Mouse (Mus musculus): ENCODE data around the gene Donson.

DNA sequence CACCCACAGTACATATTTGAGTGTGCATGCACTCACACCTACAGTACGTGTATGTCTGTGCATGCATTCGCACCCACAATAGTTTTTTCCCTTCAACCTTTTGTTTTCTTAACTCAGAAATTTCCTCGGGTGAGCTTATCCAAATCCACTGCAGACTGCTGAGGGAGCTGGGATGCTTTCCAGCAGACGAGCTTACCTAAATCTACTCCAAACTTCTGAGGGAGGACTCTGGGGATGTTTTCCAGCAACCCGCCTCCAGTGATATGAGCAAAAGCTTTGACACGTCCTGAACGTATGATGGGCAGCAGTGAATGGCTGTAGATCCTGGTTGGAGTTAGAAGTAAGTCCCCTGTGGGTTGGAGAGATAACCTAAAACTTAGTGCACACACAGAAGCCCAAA lies 60.7 kb downstream of the Donson start:
- TF ChIP-seq POLR2AphosphoS2 (IDR thresholded peaks at IDR 0.05; ENCODE audit: low read depth, low read length) (no peak), NELFE (IDR thresholded peaks at IDR 0.05; ENCODE audit: low read depth, low read length) (no peak), HCFC1 (IDR thresholded peaks at IDR 0.05; ENCODE audit: low read depth, low read length) (no peak), POLR2A (IDR thresholded peaks at IDR 0.05; ENCODE audit: low read depth, low read length) (no peak), MAZ (IDR thresholded peaks at IDR 0.05; ENCODE audit: low read depth, low read length) (no peak), EP300 (IDR thresholded peaks at IDR 0.05; ENCODE audit: low read length) (no peak)

Data from CH12.LX (cell line).